Mouse (Mus musculus) T-helper 1 cell (primary cell): ENCODE measurements at regions not wholly inside any gene's neighbourhood (a gene's known extent, or its start where the extent isn't known, plus 50 kb on each side); places are given as distances from the start of the nearest gene placed in this dataset.

ENCODE experiments used
- in situ Hi-C: fragments of 300-600 bp; cut with MboI, MseI; formaldehyde crosslinking; loops from one replicate; pipeline ENCODE4 v1.15.1; 2025; ENCODE audit warnings: high pct_unique_total_duplicates

GRCm38 (mm10) chr12:32489415-32490139 is 111.1 kb downstream of the Ccdc71l start:
- in situ Hi-C loops, result no loop called here

- in situ Hi-C loops, result no loop called here
Observed at GRCm38 (mm10) chr12:32504196-32504595, 125.7 kb downstream of the Ccdc71l start.

GRCm38 (mm10) chr12:32508671-32509070 is 130.2 kb downstream of the Ccdc71l start:
- in situ Hi-C loops, result no loop called here

GRCm38 (mm10) chr12:32525586-32525985 is 147.1 kb downstream of the Ccdc71l start:
- in situ Hi-C loops, result no loop called here

- in situ Hi-C loops, result loop anchor here (10.0 kb wide), 1 partner anchor 344 kb away; no protein-coding TSS in a partner anchor
Observed at GRCm38 (mm10) chr12:32531216-32531615, 152.7 kb downstream of the Ccdc71l start.

GRCm38 (mm10) chr12:32533641-32534040 is 155.1 kb downstream of the Ccdc71l start:
- in situ Hi-C loops, result loop anchor here (10.0 kb wide), 1 partner anchor 341 kb away; no protein-coding TSS in a partner anchor

GRCm38 (mm10) chr12:32545466-32545865 is 167.0 kb downstream of the Ccdc71l start:
- in situ Hi-C loops, result no loop called here

- in situ Hi-C loops, result no loop called here
Observed at GRCm38 (mm10) chr12:32546356-32546755, 167.9 kb downstream of the Ccdc71l start.

- in situ Hi-C loops, result no loop called here
Observed at GRCm38 (mm10) chr12:32553793-32554192, 175.3 kb downstream of the Ccdc71l start.

GRCm38 (mm10) chr12:32567777-32568176 is 189.3 kb downstream of the Ccdc71l start:
- in situ Hi-C loops, result no loop called here

- in situ Hi-C loops, result no loop called here
Observed at GRCm38 (mm10) chr12:32581304-32581703, 202.8 kb downstream of the Ccdc71l start.

- in situ Hi-C loops, result no loop called here
Observed at GRCm38 (mm10) chr12:32602131-32602815, 217.1 kb upstream of the Nampt start.

GRCm38 (mm10) chr12:32605353-32605752 is 214.0 kb upstream of the Nampt start:
- in situ Hi-C loops, result no loop called here

GRCm38 (mm10) chr12:32615000-32615399 is 204.3 kb upstream of the Nampt start:
- in situ Hi-C loops, result no loop called here

GRCm38 (mm10) chr12:32616086-32616485 is 203.3 kb upstream of the Nampt start:
- in situ Hi-C loops, result no loop called here

GRCm38 (mm10) chr12:32617031-32617430 is 202.3 kb upstream of the Nampt start:
- in situ Hi-C loops, result no loop called here

- in situ Hi-C loops, result no loop called here
Observed at GRCm38 (mm10) chr12:32619830-32620229, 199.5 kb upstream of the Nampt start.

GRCm38 (mm10) chr12:32621739-32622138 is 197.6 kb upstream of the Nampt start:
- in situ Hi-C loops, result no loop called here

GRCm38 (mm10) chr12:32628552-32628951 is 190.8 kb upstream of the Nampt start:
- in situ Hi-C loops, result loop anchor here (25.0 kb wide), 1 partner anchor 734 kb away; no protein-coding TSS in a partner anchor

- in situ Hi-C loops, result loop anchor here (25.0 kb wide), 1 partner anchor 729 kb away; no protein-coding TSS in a partner anchor
Observed at GRCm38 (mm10) chr12:32632935-32633334, 186.4 kb upstream of the Nampt start.

- in situ Hi-C loops, result loop anchor here (5.0 to 25.0 kb wide), 3 partner anchors 262 to 727 kb away; no protein-coding TSS in a partner anchor
Observed at GRCm38 (mm10) chr12:32635055-32635454, 184.3 kb upstream of the Nampt start.

- in situ Hi-C loops, result loop anchor here (5.0 to 25.0 kb wide), 3 partner anchors 260 to 725 kb away; no protein-coding TSS in a partner anchor
Observed at GRCm38 (mm10) chr12:32637400-32638100, 181.8 kb upstream of the Nampt start.
